Mouse (Mus musculus) urinary bladder, postnatal 10 days (tissue): ENCODE results near the gene Mtcl1.

Experiments
- DNase-seq: peaks from one replicate; pipeline ENCODE4 v3.0.0; 2022; ENCODE audit warnings: low spot score

The Mtcl1 gene

GRCm38 (mm10) chr17:66322646-66323255 lies 126.8 kb downstream of the Mtcl1 start:
- DNase-seq = no peak

GRCm38 (mm10) chr17:66321933-66322332 lies 127.6 kb downstream of the Mtcl1 start:
- DNase-seq = no peak

GRCm38 (mm10) chr17:66320716-66321372 lies 128.7 kb downstream of the Mtcl1 start:
- DNase-seq = no peak

GRCm38 (mm10) chr17:66318031-66318430 lies 131.5 kb downstream of the Mtcl1 start:
- DNase-seq = no peak

- no peak for DNase-seq
Observed at GRCm38 (mm10) chr17:66317576-66317975, 132.0 kb downstream of the Mtcl1 start.

GRCm38 (mm10) chr17:66317156-66317555 lies 132.4 kb downstream of the Mtcl1 start:
- no peak for DNase-seq

- DNase-seq = no peak
Observed at GRCm38 (mm10) chr17:66315451-66315850, 134.1 kb downstream of the Mtcl1 start.

GRCm38 (mm10) chr17:66314566-66315285 lies 134.8 kb downstream of the Mtcl1 start:
- no peak for DNase-seq

- no peak for DNase-seq
Observed at GRCm38 (mm10) chr17:66301906-66302305, 147.6 kb downstream of the Mtcl1 start.

GRCm38 (mm10) chr17:66301267-66301666 lies 148.3 kb downstream of the Mtcl1 start:
- DNase-seq = no peak

GRCm38 (mm10) chr17:66297721-66298120 lies 151.8 kb downstream of the Mtcl1 start:
- DNase-seq = no peak

GRCm38 (mm10) chr17:66293581-66293980 lies 156.0 kb downstream of the Mtcl1 start:
- DNase-seq = no peak

GRCm38 (mm10) chr17:66289894-66290293 lies 159.7 kb downstream of the Mtcl1 start:
- DNase-seq = no peak
